Mouse (Mus musculus) G1E (cell line): ENCODE data around the gene Glce.

Source experiments
- CTCF ChIP-seq: IDR thresholded peaks from 2 replicates; pipeline ENCODE4 v1.5.1; 2012; ENCODE audit warnings: low read depth, low read length, inconsistent platforms, mixed read lengths
- GATA1 ChIP-seq: IDR thresholded peaks from 2 replicates; pipeline ENCODE4 v1.6.1; 2012; ENCODE audit warnings: borderline replicate concordance, low read length, inconsistent platforms, mixed read lengths
- TAL1 ChIP-seq: conservative IDR thresholded peaks from 2 replicates; pipeline ENCODE4 v1.6.1; 2012; ENCODE audit warnings: low read depth, low read length, inconsistent platforms, mixed read lengths

DNA sequence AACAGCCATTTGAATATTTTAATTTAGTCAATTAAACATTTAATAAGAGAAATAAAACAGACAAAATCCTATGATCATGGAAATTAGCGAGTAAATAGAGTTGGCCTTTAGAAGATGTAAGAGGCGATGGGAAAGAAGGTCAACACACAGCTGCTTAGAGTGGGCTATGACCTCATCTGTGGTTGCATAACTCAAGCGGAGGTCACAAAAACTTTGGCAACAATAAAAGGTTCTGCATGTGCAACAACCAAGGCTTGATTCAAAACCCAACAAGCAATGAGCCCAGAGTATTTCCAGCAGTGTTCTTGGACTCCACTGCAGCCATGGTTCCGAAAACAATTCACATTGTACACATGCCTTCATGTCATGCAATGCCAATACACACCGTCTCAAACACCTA lies 30.9 kb downstream of the Glce start:
- TF ChIP-seq CTCF (no peak), GATA1 (no peak), TAL1 (no peak)
